Mouse (Mus musculus) stomach, postnatal 0 days (tissue): Measurements from ENCODE around the gene Scn3b.

Source experiments
- CTCF ChIP-seq: IDR thresholded peaks from 2 replicates; pipeline ENCODE4 v1.5.1; 2016; ENCODE audit warnings: antibody characterized with exemption, low read depth, mild to moderate bottlenecking, moderate library complexity
- EP300 ChIP-seq: optimal IDR thresholded peaks from 2 replicates; pipeline ENCODE3; 2016; ENCODE audit warnings: antibody characterized with exemption

DNA sequence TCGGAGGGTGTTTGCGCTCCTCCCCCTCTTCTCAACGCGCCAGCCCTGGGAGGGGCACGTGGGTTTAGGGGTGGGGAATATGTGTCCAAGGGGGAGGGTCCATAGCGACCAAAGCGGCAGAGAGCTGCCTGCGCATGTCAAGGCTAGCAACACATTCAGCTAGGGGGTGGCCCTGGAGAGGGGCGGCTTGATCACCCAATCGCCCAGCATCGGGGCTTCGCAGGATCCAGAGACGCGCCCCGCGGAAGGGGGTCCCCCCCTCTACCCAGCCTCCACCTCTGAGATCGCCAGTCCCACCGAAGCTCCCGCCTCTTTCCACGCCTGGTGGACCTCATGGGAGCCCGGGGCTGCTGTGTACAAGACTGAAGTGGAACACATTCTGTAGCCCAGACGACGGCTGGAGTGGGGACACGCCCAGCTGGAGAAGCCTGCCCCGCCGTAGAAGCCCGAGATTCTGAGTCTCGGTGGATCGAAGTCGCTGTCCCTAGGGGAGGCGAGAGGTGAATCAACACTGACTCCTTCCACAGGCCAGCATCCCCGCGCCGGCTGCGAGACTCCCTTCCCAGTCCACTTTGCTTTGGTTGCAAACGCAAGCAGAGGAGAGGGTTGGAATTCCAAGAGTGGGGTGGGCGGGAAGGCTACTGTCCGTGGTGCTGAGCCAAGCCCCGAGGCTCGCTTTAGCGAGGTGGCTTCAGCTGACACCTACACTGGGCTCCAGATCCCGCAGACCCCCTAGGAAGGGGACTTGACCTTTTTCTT, at the start of gene Scn3b:
- TF ChIP-seq CTCF, result no peak
- no peak for TF ChIP-seq EP300
